ENCODE assay signal across 8 mouse cellular contexts in the genomic region with DNA sequence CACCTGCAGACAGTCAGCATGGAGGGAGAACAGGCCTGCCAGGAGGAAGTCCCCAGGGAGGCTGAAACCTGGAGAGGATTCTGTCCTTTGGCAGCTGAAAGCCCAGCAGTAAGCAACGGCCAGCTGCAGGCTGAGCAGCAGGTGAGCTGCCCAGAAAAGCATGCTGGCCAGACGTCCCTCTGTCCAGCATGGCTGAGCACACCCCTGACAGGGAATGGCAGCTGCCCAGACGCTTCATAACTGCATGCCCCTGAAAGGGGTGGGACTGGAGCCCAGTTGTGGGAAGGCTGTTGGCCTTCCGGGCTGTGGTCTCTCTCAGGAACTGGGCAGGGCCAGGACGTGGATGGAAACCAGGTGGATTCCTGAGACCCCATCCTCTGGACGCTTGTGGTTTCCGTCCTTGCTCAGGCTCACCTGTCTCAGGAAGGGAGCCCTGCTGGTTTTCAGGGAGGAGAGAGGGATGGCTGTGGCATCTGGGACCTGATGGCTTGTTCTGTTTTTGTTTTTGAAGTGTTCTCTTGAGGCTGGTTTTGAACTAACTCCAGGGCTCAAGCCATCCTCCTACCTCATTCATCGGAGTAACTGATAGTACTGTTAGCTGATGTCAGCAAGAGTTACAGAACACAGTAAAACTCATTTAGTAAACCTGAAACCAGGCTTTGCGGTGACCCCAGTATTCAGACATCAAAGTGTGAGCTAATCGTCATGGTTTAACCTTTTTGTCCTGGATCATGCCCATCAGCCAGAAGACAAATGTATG. TPM values are rescaled to one million over a fixed set of nuclear protein-coding genes. Genes with fewer than 3 reads are reported as not detected.
DNase-seq lines count a peak whose midpoint lies in the region; ATAC-seq and TF ChIP-seq lines count a peak whose summit lies in the region.

Tas1r1 (minus strand) TSS at position 344 of the 760 bp plus-strand sequence.

- H3K36me3 ChIP-seq in kidney, adult 2 months (ENCODE audit: control insufficient read depth, insufficient read depth, low read length), result no peaks in the 10 kb centered on the region
- H3K36me3 ChIP-seq in ES-E14 (ENCODE audit: control insufficient read depth, insufficient read depth, low read length, poor library complexity, severe bottlenecking), result peaks cover 23% of the 10 kb centered on the region
- peaks cover 15% of the 10 kb centered on the region for H3K36me3 ChIP-seq in liver, embryonic 16.5 days (ENCODE audit: control insufficient read depth, insufficient read depth)

- H3K9ac ChIP-seq in ES-E14 (ENCODE audit: insufficient read depth, low read depth, low read length, poor library complexity, severe bottlenecking), result peak within 1 kb of the TSS; percentile 100
- H3K9ac ChIP-seq in liver, embryonic 16.5 days (ENCODE audit: low read depth, low read length), result peak within 1 kb of the TSS; percentile 82

- DNase-seq in kidney, adult 2 months, result peak; percentile 25
- DNase-seq in kidney, postnatal 4 days, result no peak
- DNase-seq in ES-E14 (ENCODE audit: low read depth, low spot score), result no peak
- DNase-seq in gastrocnemius, postnatal 14 days, result peak; percentile 43
- no peak for DNase-seq in layer of hippocampus, postnatal 25 days (ENCODE audit: extremely low spot score in 1 of 2, low spot score in 1 of 2)
- DNase-seq in urinary bladder, postnatal 14 days (ENCODE audit: low spot score), result no peak
- DNase-seq in spleen, postnatal 4 days (ENCODE audit: low spot score in 2 of 2), result no peak

- no peak for TF ChIP-seq CTCF in kidney, adult 2 months (conservative IDR thresholded peaks at IDR 0.05; ENCODE audit: insufficient read depth, insufficient read length, low read depth, low read length)

- H3K4me3 ChIP-seq in kidney, adult 2 months (ENCODE audit: insufficient read depth, low read depth, low read length), result peak within 1 kb of the TSS; percentile 71
- H3K4me3 ChIP-seq in ES-E14 (ENCODE audit: insufficient read depth in 1 of 2, low read depth in 1 of 2, low read length in 2 of 2, poor library complexity in 1 of 2, severe bottlenecking in 1 of 2), result peak within 1 kb of the TSS; percentile 72 to 98
- peak within 1 kb of the TSS; percentile 91 for H3K4me3 ChIP-seq in liver, embryonic 16.5 days (ENCODE audit: low read depth, low read length)

- TF ChIP-seq POLR2A in kidney, adult 2 months (IDR thresholded peaks at IDR 0.05; ENCODE audit: low read depth, low read length), result no peak

- H3K4me1 ChIP-seq in kidney, adult 2 months (ENCODE audit: control insufficient read depth, insufficient read depth, low read length), result peaks cover 7% of the 10 kb centered on the region
- H3K4me1 ChIP-seq in ES-E14 (ENCODE audit: control insufficient read depth in 2 of 2, insufficient read depth in 2 of 2, low read length in 2 of 2, poor library complexity in 1 of 2), result peaks cover 3 to 32% of the 10 kb centered on the region in 2 experiments; a peak in 2 of 4 replicates
- H3K4me1 ChIP-seq in liver, embryonic 16.5 days (ENCODE audit: control insufficient read depth, low read depth, low read length), result peaks cover 15% of the 10 kb centered on the region

- H3K9me3 ChIP-seq in ES-E14 (ENCODE audit: control insufficient read depth, insufficient read depth, low read depth, low read length), result no peaks in the 10 kb centered on the region
- no peaks in the 10 kb centered on the region for H3K9me3 ChIP-seq in liver, embryonic 16.5 days (replicated peaks; ENCODE audit: control insufficient read depth, low read length)

- H3K4me2 ChIP-seq in liver, embryonic 16.5 days (ENCODE audit: low read depth, low read length), result peak within 1 kb of the TSS; percentile 80

- H3K27me3 ChIP-seq in kidney, adult 2 months (replicated peaks; ENCODE audit: control insufficient read depth, insufficient read depth, low read length), result no peaks in the 10 kb centered on the region
- no peaks in the 10 kb centered on the region for H3K27me3 ChIP-seq in liver, embryonic 16.5 days (ENCODE audit: control insufficient read depth, insufficient read depth, low read depth, low read length)

- in situ Hi-C loops in ES-E14 (cut with MboI; ENCODE audit: low sequenced_read_pairs in 2 of 2, unreplicated experiment in 2 of 2), result no loop called here

- H3K27ac ChIP-seq in kidney, adult 2 months (ENCODE audit: insufficient read depth, low read depth, low read length), result no peak within 1 kb of the TSS
- peak within 1 kb of the TSS; percentile 84 for H3K27ac ChIP-seq in ES-E14 (ENCODE audit: insufficient read depth, low read depth, low read length, poor library complexity, severe bottlenecking)
- peak within 1 kb of the TSS; percentile 26; the same call in 1 of the 2 replicates for H3K27ac ChIP-seq in liver, embryonic 16.5 days (ENCODE audit: low read length)

- ATAC-seq in liver, embryonic 16.5 days (ENCODE audit: low read depth), result no peak

- intact Hi-C loops in gastrocnemius, postnatal 14 days (cut with DNase I; ENCODE audit: low total_unique reads), result no loop called here

- 42% methylated on average over 10 of the region's 10 CpGs for WGBS in kidney, adult 2 months
- WGBS in liver, embryonic 16.5 days (ENCODE audit: insufficient replicate concordance), result 31% methylated on average over 10 of the region's 10 CpGs

TF ChIP-seq in ES-E14, 5 proteins besides CTCF, POLR2A, EP300 and RAD21:
- TF ChIP-seq CHD2 (IDR thresholded peaks at IDR 0.05; ENCODE audit: low read depth, low read length), result no peak
- no peak for TF ChIP-seq HCFC1 (IDR thresholded peaks at IDR 0.05; ENCODE audit: borderline replicate concordance, insufficient read depth, low read length)
- TF ChIP-seq MAFK (IDR thresholded peaks at IDR 0.05; ENCODE audit: insufficient read depth, low read depth, low read length), result no peak
- TF ChIP-seq ZC3H11A (IDR thresholded peaks at IDR 0.05; ENCODE audit: borderline replicate concordance, low read depth, low read length), result no peak
- no peak for TF ChIP-seq ZNF384 (IDR thresholded peaks at IDR 0.05; ENCODE audit: low read depth, low read length)

RNA-seq across cellular contexts. Expression of gene Tas1r1, which starts in this region (rescaled TPM):
- polyA plus RNA-seq in kidney, adult 2 months (2012; rRNA removed), result 0.12 and 0.22 TPM in 2 replicates
- 1.9 and 3.0 TPM in 2 replicates for total RNA-seq in ES-E14 (2012; rRNA removed)
- total RNA-seq in gastrocnemius, postnatal 14 days (2021), result 1 to 10 TPM in 1 of 2 experiments, under 1 TPM in 1; 0.80 to 1.3 TPM
- 0.11 and 0.12 TPM in 2 replicates for polyA plus RNA-seq in liver, embryonic 16.5 days (2015; fragmentation: Nextera tagmentation; extraction: Ambion mirVana)
- total RNA-seq in layer of hippocampus, postnatal 25 days (2021), result under 1 TPM; 0.49 to 0.54 TPM

Comparison
In these comparisons a context has a peak if more than half of its experiments do, and no peak if none do; other contexts are left out.
1. Peak in DNase-seq and H3K4me3 ChIP-seq in kidney, adult 2 months; RNA of the gene not detected or under 1 TPM.